Mouse (Mus musculus): ENCODE measurements at regions not wholly inside any gene's neighbourhood (a gene's known extent, or its start where the extent isn't known, plus 50 kb on each side); places are given as distances from the start of the nearest gene placed in this dataset.

- 83% methylated on average over 2 of the region's 2 CpGs for WGBS
- Histone ChIP-seq H3K9me3 (replicated peaks) (no peaks in the 10 kb centered on the region), H3K36me3 (no peaks in the 10 kb centered on the region), H3K9ac (no peak overlapping the region), H3K27ac (replicated peaks) (no peak overlapping the region), H3K4me1 (no peaks in the 10 kb centered on the region), H3K4me2 (replicated peaks) (no peak overlapping the region), H3K27me3 (no peaks in the 10 kb centered on the region), H3K4me3 (replicated peaks) (no peak overlapping the region)
- ATAC-seq (ENCODE audit: insufficient number of reproducible peaks, low FRiP score, low TSS enrichment, low read depth): no peak
Measured at GRCm38 (mm10) chr1:194182293-194182692, 435.7 kb upstream of the Plxna2 start.

- no peak overlapping the region for H3K4me2 ChIP-seq (replicated peaks)
- H3K4me3 ChIP-seq (replicated peaks): no peak overlapping the region
- no peak overlapping the region for H3K27ac ChIP-seq (replicated peaks)
- no peak for ATAC-seq (ENCODE audit: insufficient number of reproducible peaks, low FRiP score, low TSS enrichment, low read depth)
- WGBS: 79% methylated on average over 4 of the region's 4 CpGs
- no peaks in the 10 kb centered on the region for H3K27me3 ChIP-seq
- no peaks in the 10 kb centered on the region for H3K9me3 ChIP-seq (replicated peaks)
- no peak overlapping the region for H3K9ac ChIP-seq
- no peaks in the 10 kb centered on the region for H3K4me1 ChIP-seq
- no peaks in the 10 kb centered on the region for H3K36me3 ChIP-seq
Measured at GRCm38 (mm10) chr1:194161469-194161868, 456.5 kb upstream of the Plxna2 start.

- 43% methylated on average over 8 of the region's 8 CpGs for WGBS
- H3K4me2 ChIP-seq (replicated peaks): no peak overlapping the region
- H3K27me3 ChIP-seq: no peaks in the 10 kb centered on the region
- no peaks in the 10 kb centered on the region for H3K4me1 ChIP-seq
- no peak overlapping the region for H3K9ac ChIP-seq
- H3K9me3 ChIP-seq (replicated peaks): no peaks in the 10 kb centered on the region
- no peak for ATAC-seq (ENCODE audit: insufficient number of reproducible peaks, low FRiP score, low TSS enrichment, low read depth)
- no peak overlapping the region for H3K4me3 ChIP-seq (replicated peaks)
- no peaks in the 10 kb centered on the region for H3K36me3 ChIP-seq
- H3K27ac ChIP-seq (replicated peaks): no peak overlapping the region
Measured at GRCm38 (mm10) chr1:194160761-194161461, 457.1 kb upstream of the Plxna2 start.

- no peak overlapping the region for H3K27ac ChIP-seq (replicated peaks)
- no peaks in the 10 kb centered on the region for H3K4me1 ChIP-seq
- H3K9me3 ChIP-seq (replicated peaks): no peaks in the 10 kb centered on the region
- H3K9ac ChIP-seq: no peak overlapping the region
- no peak overlapping the region for H3K4me2 ChIP-seq (replicated peaks)
- no peak overlapping the region for H3K4me3 ChIP-seq (replicated peaks)
- no peaks in the 10 kb centered on the region for H3K36me3 ChIP-seq
- WGBS: 69% methylated on average over 6 of the region's 6 CpGs
- ATAC-seq (ENCODE audit: insufficient number of reproducible peaks, low FRiP score, low TSS enrichment, low read depth): no peak
- no peaks in the 10 kb centered on the region for H3K27me3 ChIP-seq
Measured at GRCm38 (mm10) chr1:194157268-194157667, 460.8 kb upstream of the Plxna2 start.

GRCm38 (mm10) chr1:194148416-194149364, 469.3 kb upstream of the Plxna2 start:
- no peak overlapping the region for H3K27ac ChIP-seq (replicated peaks)
- ATAC-seq (ENCODE audit: insufficient number of reproducible peaks, low FRiP score, low TSS enrichment, low read depth): no peak
- 67% methylated on average over 11 of the region's 11 CpGs for WGBS

GRCm38 (mm10) chr1:194117631-194118360, 500.2 kb upstream of the Plxna2 start:
- no peaks in the 10 kb centered on the region for H3K36me3 ChIP-seq
- H3K27ac ChIP-seq (replicated peaks): no peak overlapping the region
- no peak overlapping the region for H3K4me3 ChIP-seq (replicated peaks)
- no peak for ATAC-seq (ENCODE audit: insufficient number of reproducible peaks, low FRiP score, low TSS enrichment, low read depth)
- 67% methylated on average over 4 of the region's 4 CpGs for WGBS
- no peak overlapping the region for H3K4me2 ChIP-seq (replicated peaks)
- H3K4me1 ChIP-seq: no peaks in the 10 kb centered on the region
- no peak overlapping the region for H3K9ac ChIP-seq
- H3K27me3 ChIP-seq: no peaks in the 10 kb centered on the region
- H3K9me3 ChIP-seq (replicated peaks): no peaks in the 10 kb centered on the region

More at GRCm38 (mm10) chr1:194148416-194149364, 469.3 kb upstream of the Plxna2 start:
- no peaks in the 10 kb centered on the region for H3K36me3 ChIP-seq
- no peaks in the 10 kb centered on the region for H3K4me1 ChIP-seq
- no peak overlapping the region for H3K9ac ChIP-seq
- H3K9me3 ChIP-seq (replicated peaks): no peaks in the 10 kb centered on the region
- H3K27me3 ChIP-seq: no peaks in the 10 kb centered on the region
- H3K4me3 ChIP-seq (replicated peaks): no peak overlapping the region
- no peak overlapping the region for H3K4me2 ChIP-seq (replicated peaks)

GRCm38 (mm10) chr1:194114399-194114798, 503.6 kb upstream of the Plxna2 start:
- no peaks in the 10 kb centered on the region for H3K27me3 ChIP-seq
- no peak for ATAC-seq (ENCODE audit: insufficient number of reproducible peaks, low FRiP score, low TSS enrichment, low read depth)
- H3K4me2 ChIP-seq (replicated peaks): no peak overlapping the region
- H3K4me1 ChIP-seq: no peaks in the 10 kb centered on the region; the same call in 1 of the 2 replicates
- H3K9me3 ChIP-seq (replicated peaks): no peaks in the 10 kb centered on the region
- H3K9ac ChIP-seq: no peak overlapping the region
- H3K36me3 ChIP-seq: no peaks in the 10 kb centered on the region
- no peak overlapping the region for H3K4me3 ChIP-seq (replicated peaks)
- WGBS: 66% methylated on average over 1 of the region's 1 CpGs
- H3K27ac ChIP-seq (replicated peaks): no peak overlapping the region

- no peak for ATAC-seq (ENCODE audit: insufficient number of reproducible peaks, low FRiP score, low TSS enrichment, low read depth)
- Histone ChIP-seq H3K4me3 (replicated peaks) (no peak overlapping the region), H3K4me1 (no peaks in the 10 kb centered on the region; the same call in 1 of the 2 replicates), H3K27ac (replicated peaks) (no peak overlapping the region), H3K4me2 (replicated peaks) (no peak overlapping the region), H3K36me3 (no peaks in the 10 kb centered on the region), H3K9ac (no peak overlapping the region), H3K9me3 (replicated peaks) (no peaks in the 10 kb centered on the region), H3K27me3 (no peaks in the 10 kb centered on the region)
- 57% methylated on average over 2 of the region's 2 CpGs for WGBS
Measured at GRCm38 (mm10) chr1:194111931-194112330, 506.1 kb upstream of the Plxna2 start.

GRCm38 (mm10) chr1:194109172-194110071, 508.6 kb upstream of the Plxna2 start:
- 38% methylated on average over 5 of the region's 5 CpGs for WGBS
- Histone ChIP-seq H3K36me3 (no peaks in the 10 kb centered on the region), H3K27me3 (no peaks in the 10 kb centered on the region; the same call in 1 of the 2 replicates), H3K9ac (no peak overlapping the region), H3K27ac (replicated peaks) (no peak overlapping the region), H3K4me1 (no peaks in the 10 kb centered on the region; the same call in 1 of the 2 replicates), H3K9me3 (replicated peaks) (no peaks in the 10 kb centered on the region), H3K4me3 (replicated peaks) (no peak overlapping the region), H3K4me2 (replicated peaks) (no peak overlapping the region)
- no peak for ATAC-seq (ENCODE audit: insufficient number of reproducible peaks, low FRiP score, low TSS enrichment, low read depth)

- WGBS: 32% methylated on average over 2 of the region's 2 CpGs
Measured at GRCm38 (mm10) chr1:194108132-194108531, 509.9 kb upstream of the Plxna2 start.

More at GRCm38 (mm10) chr1:194108132-194108531, 509.9 kb upstream of the Plxna2 start:
- no peak overlapping the region for H3K27ac ChIP-seq (replicated peaks)
- no peaks in the 10 kb centered on the region for H3K36me3 ChIP-seq
- H3K9me3 ChIP-seq (replicated peaks): no peaks in the 10 kb centered on the region
- H3K9ac ChIP-seq: no peak overlapping the region
- H3K27me3 ChIP-seq: no peaks in the 10 kb centered on the region; the same call in 1 of the 2 replicates
- no peak overlapping the region for H3K4me3 ChIP-seq (replicated peaks)
- H3K4me1 ChIP-seq: no peaks in the 10 kb centered on the region; the same call in 1 of the 2 replicates
- no peak for ATAC-seq (ENCODE audit: insufficient number of reproducible peaks, low FRiP score, low TSS enrichment, low read depth)
- H3K4me2 ChIP-seq (replicated peaks): no peak overlapping the region
